Mouse (Mus musculus) CH12F3 (cell line): ENCODE results near the gene Gm21973.

Experiments used
- in situ Hi-C: fragments of 300-500 bp; cut with MboI; formaldehyde crosslinking; loops from 2 replicates; pipeline ENCODE4 v1.14.3; 2020; ENCODE audit warnings: low sequenced_read_pairs

Gm21973 gene

GRCm38 (mm10) chr15:10325080-10325479 lies at the start of gene Gm21973:
Gm21973 (plus strand) TSS chr15:10325380.
- in situ Hi-C loops, result no loop called here

- in situ Hi-C loops, result no loop called here
These were observed 48.8 kb upstream of the Gm21973 start for GRCm38 (mm10) chr15:10276386-10276785.

- in situ Hi-C loops, result no loop called here
These were observed 47.7 kb upstream of the Gm21973 start for GRCm38 (mm10) chr15:10277461-10277860.

GRCm38 (mm10) chr15:10281546-10281945 lies 43.6 kb upstream of the Gm21973 start:
- in situ Hi-C loops, result no loop called here

- in situ Hi-C loops, result no loop called here
These were observed 41.5 kb upstream of the Gm21973 start for GRCm38 (mm10) chr15:10283661-10284060.

- in situ Hi-C loops, result no loop called here
These were observed 28.6 kb upstream of the Gm21973 start for GRCm38 (mm10) chr15:10296570-10296969.

GRCm38 (mm10) chr15:10298058-10298457 lies 27.1 kb upstream of the Gm21973 start:
- in situ Hi-C loops, result no loop called here

GRCm38 (mm10) chr15:10299467-10299866 lies 25.7 kb upstream of the Gm21973 start:
- in situ Hi-C loops, result no loop called here

GRCm38 (mm10) chr15:10306461-10306860 lies 18.7 kb upstream of the Gm21973 start:
- in situ Hi-C loops, result no loop called here

- in situ Hi-C loops, result loop anchor here (10.0 kb wide), 1 partner anchor 857 kb away; no protein-coding TSS in a partner anchor
These were observed 13.4 kb upstream of the Gm21973 start for GRCm38 (mm10) chr15:10311826-10312225.

GRCm38 (mm10) chr15:10313522-10314455 lies 11.4 kb upstream of the Gm21973 start:
- in situ Hi-C loops, result loop anchor here (10.0 kb wide), 1 partner anchor 859 kb away; no protein-coding TSS in a partner anchor

GRCm38 (mm10) chr15:10330626-10331025 lies 5.4 kb downstream of the Gm21973 start:
- in situ Hi-C loops, result no loop called here

- in situ Hi-C loops, result no loop called here
These were observed 7.4 kb downstream of the Gm21973 start for GRCm38 (mm10) chr15:10332566-10332965.

GRCm38 (mm10) chr15:10338606-10339005 lies 13.4 kb downstream of the Gm21973 start:
- in situ Hi-C loops, result no loop called here

- in situ Hi-C loops, result no loop called here
These were observed 21.9 kb downstream of the Gm21973 start for GRCm38 (mm10) chr15:10347044-10347443.

- in situ Hi-C loops, result no loop called here
These were observed 33.1 kb downstream of the Gm21973 start, which contains the start of gene Agxt2 for GRCm38 (mm10) chr15:10358039-10358948. Agxt2 (plus strand) TSS chr15:10358532.

- in situ Hi-C loops, result no loop called here
These were observed 41.2 kb downstream of the Gm21973 start for GRCm38 (mm10) chr15:10366331-10366730.

- in situ Hi-C loops, result no loop called here
These were observed 50.2 kb downstream of the Gm21973 start for GRCm38 (mm10) chr15:10375404-10375803.

- in situ Hi-C loops, result no loop called here
These were observed 53.3 kb downstream of the Gm21973 start for GRCm38 (mm10) chr15:10378338-10378959.

- in situ Hi-C loops, result no loop called here
These were observed 54.7 kb downstream of the Gm21973 start for GRCm38 (mm10) chr15:10379757-10380458.
